Mouse (Mus musculus) midbrain, embryonic 14.5 days (tissue): ENCODE measurements at regions not wholly inside any gene's neighbourhood (a gene's known extent, or its start where the extent isn't known, plus 50 kb on each side); places are given as distances from the start of the nearest gene placed in this dataset.

ENCODE experiments used
- ATAC-seq: fragments of 200-750 bp; cut with Nextera tagmentation; 2 replicates; pipeline ENCODE4 v1.8.0; 2017; ENCODE audit warnings: moderate number of reproducible peaks, moderate library complexity; ENCODE audit not compliant: low FRiP score, low TSS enrichment
- DNase-seq: peaks from one replicate; pipeline ENCODE4 v3.0.0-alpha.2; 2015
- H3K27ac ChIP-seq: fragments of 300-500 bp; sonication (generic); replicated peaks from 2 replicates; pipeline ENCODE4 v1.5.1; 2014; ENCODE audit warnings: mild to moderate bottlenecking, low read depth, low read length, moderate library complexity
- H3K27me3 ChIP-seq: fragments of 300-500 bp; sonication (generic); 2 replicates; pipeline ENCODE4 v1.6.1; 2014; ENCODE audit warnings: low read length, control low read depth, mixed read lengths; ENCODE audit not compliant: control insufficient read depth, insufficient read depth
- H3K36me3 ChIP-seq: fragments of 300-500 bp; sonication (generic); 2 replicates; pipeline ENCODE4 v1.6.1; 2014; ENCODE audit warnings: low read length, control low read depth; ENCODE audit not compliant: control insufficient read depth, insufficient read depth
- H3K4me1 ChIP-seq: fragments of 300-500 bp; sonication (generic); 2 replicates; pipeline ENCODE4 v1.6.1; 2014; ENCODE audit warnings: mild to moderate bottlenecking, antibody characterized with exemption, low read length, control low read depth; ENCODE audit not compliant: control insufficient read depth, insufficient read depth
- H3K4me2 ChIP-seq: fragments of 300-500 bp; sonication (generic); 2 replicates; pipeline ENCODE4 v1.6.1; 2014; ENCODE audit warnings: mild to moderate bottlenecking, low read length, moderate library complexity
- H3K4me3 ChIP-seq: fragments of 300-500 bp; sonication (generic); replicated peaks from 2 replicates; pipeline ENCODE4 v1.5.1; 2014; ENCODE audit warnings: low read depth, low read length
- H3K9ac ChIP-seq: fragments of 300-500 bp; sonication (generic); replicated peaks from 2 replicates; pipeline ENCODE4 v1.6.1; 2014; ENCODE audit warnings: mild to moderate bottlenecking, low read length, moderate library complexity
- H3K9me3 ChIP-seq: fragments of 300-500 bp; sonication (generic); 2 replicates; pipeline ENCODE4 v1.6.1; 2016; ENCODE audit warnings: low read length, control low read depth, mixed read lengths; ENCODE audit not compliant: control insufficient read depth
- WGBS: fragments of 180-500 bp; shearing (Covaris S2); extraction: QIAGEN DNeasy Blood & Tissue Kit; methylation state at CpG from one replicate; pipeline ENCODE4 v1.1.7; 2014; 5-methylcytosine and 5-hydroxymethylcytosine counted together

DNA sequence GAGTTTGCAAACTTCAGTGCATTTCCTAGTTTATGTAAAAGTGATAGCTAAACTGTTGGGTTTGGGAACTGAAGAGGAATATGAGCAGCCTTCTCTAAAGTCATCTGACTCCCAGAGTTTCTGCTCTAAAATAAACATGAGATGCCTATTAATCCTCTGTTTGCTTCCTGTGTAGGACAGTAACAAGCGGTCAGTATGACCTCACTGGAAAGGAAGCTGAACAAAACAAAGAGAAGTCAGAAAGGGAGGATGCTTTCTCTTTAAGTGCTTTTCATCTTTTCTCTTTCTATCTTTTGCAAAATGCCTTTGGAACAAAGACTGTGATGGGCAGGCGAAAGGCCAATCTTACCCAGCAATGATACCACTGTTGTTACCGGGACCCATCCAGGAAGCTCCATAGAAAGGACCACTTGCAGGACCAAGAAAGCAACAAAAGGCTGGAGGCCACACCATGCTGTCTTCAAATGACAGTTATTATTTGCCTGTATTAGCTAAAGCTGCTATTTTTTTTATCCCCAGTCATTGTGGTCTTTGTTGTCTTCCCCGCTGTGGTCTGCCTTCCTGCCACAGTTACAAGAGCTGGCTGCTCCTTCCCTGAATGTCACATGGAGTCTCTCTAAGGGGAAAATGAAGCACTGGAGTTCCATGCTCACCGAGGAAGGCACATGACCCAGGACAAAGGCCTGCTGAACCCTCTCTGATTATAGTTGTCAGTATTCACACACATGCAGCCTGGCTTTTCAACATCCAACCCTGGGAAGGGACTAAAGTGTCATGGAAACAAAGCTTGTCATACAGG lies 253.4 kb downstream of the Galc start:
- H3K4me1 ChIP-seq: no peaks in the 10 kb centered on the region
- no peaks in the 10 kb centered on the region for H3K9me3 ChIP-seq
- WGBS: 37% methylated on average over 5 of the region's 5 CpGs
- no peaks in the 10 kb centered on the region for H3K27me3 ChIP-seq
- ATAC-seq: no peak; the same call in 1 of the 2 replicates
- no peak overlapping the region for H3K4me2 ChIP-seq
- DNase-seq: peak; percentile 17
- no peak overlapping the region for H3K27ac ChIP-seq
- no peak overlapping the region for H3K4me3 ChIP-seq
- no peak overlapping the region for H3K9ac ChIP-seq
- H3K36me3 ChIP-seq: no peaks in the 10 kb centered on the region

DNA sequence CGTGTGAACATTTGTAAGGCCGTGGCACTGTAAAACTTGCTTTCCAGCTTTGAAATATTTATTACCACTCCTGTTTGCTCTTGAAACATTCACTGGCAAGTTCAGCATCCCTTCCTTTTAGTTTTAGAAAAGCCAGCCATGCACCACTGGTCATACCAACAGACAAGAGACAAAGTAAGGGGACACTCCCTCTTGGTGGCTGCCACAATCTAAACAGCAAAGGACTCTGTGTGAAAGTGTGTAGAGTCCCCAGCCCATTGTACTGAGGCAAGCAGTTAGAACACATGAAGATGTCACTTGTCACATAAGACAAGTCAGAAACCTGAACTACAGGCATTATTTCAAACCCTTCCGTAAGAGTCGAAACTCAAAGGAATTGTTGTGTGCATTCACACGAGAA lies 257.0 kb downstream of the Galc start:
- no peaks in the 10 kb centered on the region for H3K4me1 ChIP-seq
- no peak overlapping the region for H3K9ac ChIP-seq
- no peaks in the 10 kb centered on the region for H3K27me3 ChIP-seq
- H3K4me3 ChIP-seq: no peak overlapping the region
- no peak overlapping the region for H3K27ac ChIP-seq
- DNase-seq (no peak), ATAC-seq (no peak)
- 42% methylated on average over 5 of the region's 5 CpGs for WGBS
- H3K36me3 ChIP-seq: no peaks in the 10 kb centered on the region
- no peaks in the 10 kb centered on the region for H3K9me3 ChIP-seq
- no peak overlapping the region for H3K4me2 ChIP-seq

DNA sequence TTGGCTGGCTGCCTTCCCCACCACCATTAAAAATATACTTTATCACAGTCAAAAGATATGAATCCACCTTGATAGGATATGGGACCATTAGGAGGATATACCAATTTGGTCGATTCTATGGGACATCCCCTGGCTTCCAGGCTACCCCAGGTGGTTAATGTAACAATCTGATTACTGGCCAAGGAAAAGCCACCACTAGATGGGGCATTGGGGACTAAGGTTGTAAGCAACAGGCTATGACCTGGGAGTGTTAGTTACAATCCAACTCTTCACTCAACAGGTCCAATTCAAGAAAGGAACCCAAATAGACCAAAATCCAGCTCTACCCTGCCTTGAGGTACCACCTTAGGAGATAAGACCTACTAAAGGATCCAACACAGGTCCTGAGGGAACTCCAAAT lies 264.4 kb downstream of the Galc start:
- H3K4me2 ChIP-seq: no peak overlapping the region
- no peaks in the 10 kb centered on the region for H3K4me1 ChIP-seq
- ATAC-seq: no peak
- H3K9me3 ChIP-seq: no peaks in the 10 kb centered on the region
- 59% methylated on average over 1 of the region's 1 CpGs for WGBS
- H3K4me3 ChIP-seq: no peak overlapping the region
- no peak overlapping the region for H3K9ac ChIP-seq
- no peaks in the 10 kb centered on the region for H3K36me3 ChIP-seq
- no peaks in the 10 kb centered on the region for H3K27me3 ChIP-seq
- no peak for DNase-seq
- no peak overlapping the region for H3K27ac ChIP-seq

DNA sequence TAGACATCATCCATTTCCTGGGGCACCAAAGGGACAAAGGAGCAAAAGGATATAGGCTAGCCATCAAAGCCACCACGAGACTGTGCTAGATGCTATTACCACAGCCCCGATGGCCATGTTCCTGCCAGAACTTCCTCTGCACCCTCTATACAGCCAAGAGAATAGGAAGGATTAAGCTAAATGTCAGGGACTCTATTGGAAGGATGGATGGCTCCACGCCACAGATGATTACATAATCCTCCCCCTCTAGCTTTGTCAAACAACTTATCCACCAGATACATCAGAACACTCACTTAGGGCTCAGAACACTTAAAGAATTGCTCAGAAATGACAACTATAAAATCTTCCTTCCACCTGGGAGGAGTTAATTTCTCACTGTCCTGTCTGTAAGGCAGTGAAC lies 265.3 kb downstream of the Galc start:
- Histone ChIP-seq H3K9ac (no peak overlapping the region), H3K4me3 (no peak overlapping the region), H3K9me3 (no peaks in the 10 kb centered on the region), H3K4me1 (no peaks in the 10 kb centered on the region), H3K27me3 (no peaks in the 10 kb centered on the region), H3K36me3 (no peaks in the 10 kb centered on the region), H3K27ac (no peak overlapping the region), H3K4me2 (no peak overlapping the region)
- no peak for ATAC-seq
- DNase-seq: no peak
- 71% methylated on average over 3 of the region's 3 CpGs for WGBS

DNA sequence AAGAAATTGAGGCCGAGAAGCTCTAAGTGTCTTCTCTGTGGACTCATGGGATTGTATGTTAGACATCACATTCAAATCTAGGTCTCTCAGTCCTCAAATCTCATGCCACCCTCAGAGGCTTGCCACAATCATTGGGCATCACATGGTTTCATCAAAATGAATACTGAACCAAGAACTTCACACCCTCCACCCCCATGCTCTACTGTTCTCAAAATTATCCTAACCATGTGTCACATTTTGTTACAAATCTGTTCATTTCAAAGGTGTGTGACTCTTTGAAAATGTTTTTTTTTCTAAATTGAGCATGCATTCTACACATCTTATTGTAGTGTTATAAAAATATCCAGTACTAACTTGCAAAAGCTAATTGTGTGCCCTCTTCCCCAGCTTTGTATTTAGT lies 275.9 kb downstream of the Galc start:
- Histone ChIP-seq H3K27ac (no peak overlapping the region), H3K4me1 (peaks cover 3% of the 10 kb centered on the region; the same call in 1 of the 2 replicates), H3K36me3 (no peaks in the 10 kb centered on the region), H3K27me3 (no peaks in the 10 kb centered on the region), H3K9ac (no peak overlapping the region), H3K4me2 (no peak overlapping the region), H3K9me3 (no peaks in the 10 kb centered on the region), H3K4me3 (no peak overlapping the region)
- DNase-seq: no peak
- ATAC-seq: no peak
- WGBS: 96% methylated on average over 1 of the region's 1 CpGs

DNA sequence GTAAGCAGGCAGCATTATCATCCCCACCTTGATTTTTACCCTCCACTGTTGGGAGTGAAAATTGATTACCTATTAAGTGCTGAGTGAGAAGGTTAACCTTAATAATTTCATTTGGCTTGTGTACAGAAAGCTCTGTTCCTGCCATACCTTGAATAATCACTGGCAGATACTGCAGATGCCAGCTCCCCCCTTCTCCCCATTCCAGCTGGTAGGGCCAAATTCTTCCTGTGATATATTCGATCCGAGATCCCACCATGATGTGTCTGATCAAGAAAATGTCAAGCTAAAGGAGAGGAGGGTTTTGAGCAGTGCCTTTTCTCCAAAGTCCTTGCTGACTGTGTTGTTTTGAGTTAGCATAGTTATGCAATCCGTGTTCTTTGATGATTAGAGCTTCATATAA lies 280.6 kb downstream of the Galc start:
- ATAC-seq: no peak
- DNase-seq: no peak
- H3K27me3 ChIP-seq: no peaks in the 10 kb centered on the region
- no peaks in the 10 kb centered on the region for H3K9me3 ChIP-seq
- no peaks in the 10 kb centered on the region for H3K36me3 ChIP-seq
- H3K4me2 ChIP-seq: no peak overlapping the region
- no peak overlapping the region for H3K4me3 ChIP-seq
- H3K27ac ChIP-seq: no peak overlapping the region
- peaks cover 8% of the 10 kb centered on the region; the same call in 1 of the 2 replicates for H3K4me1 ChIP-seq
- 70% methylated on average over 3 of the region's 3 CpGs for WGBS
- no peak overlapping the region for H3K9ac ChIP-seq

DNA sequence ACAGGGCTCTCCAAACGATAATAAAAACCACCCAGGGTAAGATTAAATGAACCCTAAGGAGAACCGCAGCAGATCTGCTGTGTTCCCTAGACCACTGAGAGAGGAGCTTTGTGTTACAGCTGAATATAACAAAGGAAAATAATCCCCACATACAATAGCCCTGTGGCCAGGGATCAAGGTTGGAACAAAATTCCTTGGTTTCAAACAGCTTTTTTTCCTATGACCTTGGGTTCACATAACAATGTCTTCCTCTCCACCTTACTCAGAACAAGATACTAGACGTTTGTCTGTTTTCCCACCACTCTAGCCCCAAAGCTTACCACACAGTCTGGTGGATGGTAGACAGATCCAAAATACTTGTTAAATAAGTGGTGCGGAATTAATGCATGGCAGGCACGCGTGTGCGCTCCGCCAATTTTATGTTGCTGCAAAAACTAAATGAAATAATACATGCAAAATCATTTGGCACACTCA lies 281.0 kb downstream of the Galc start:
- 29% methylated on average over 8 of the region's 8 CpGs for WGBS
- Histone ChIP-seq H3K4me2 (0 out of 2 replicates have a peak overlapping the region, but pooled peaks have one; percentile 9), H3K4me1 (peaks cover 8% of the 10 kb centered on the region; the same call in 1 of the 2 replicates), H3K36me3 (no peaks in the 10 kb centered on the region), H3K27me3 (no peaks in the 10 kb centered on the region), H3K27ac (no peak overlapping the region), H3K9ac (no peak overlapping the region), H3K9me3 (no peaks in the 10 kb centered on the region), H3K4me3 (no peak overlapping the region)
- ATAC-seq (peak; percentile 37; the same call in 1 of the 2 replicates), DNase-seq (peak; percentile 42)

DNA sequence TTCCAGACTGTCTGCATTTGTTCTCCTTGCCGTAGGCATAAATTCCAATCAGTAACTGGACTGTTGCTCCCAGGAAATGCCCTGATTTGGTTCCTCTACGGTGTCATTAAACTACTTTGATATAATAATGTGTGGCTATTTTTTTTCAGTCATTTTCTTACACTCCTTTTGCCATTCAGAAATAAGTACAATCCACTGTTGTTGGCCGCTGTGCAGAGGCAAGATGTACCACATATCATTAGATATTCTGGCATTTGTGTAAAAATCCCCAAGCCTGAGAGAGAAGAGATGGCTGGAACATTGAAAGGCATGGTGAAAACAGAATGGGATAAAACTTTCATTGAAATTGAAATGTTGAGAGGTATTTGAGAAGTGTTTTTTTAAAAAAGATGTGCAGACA lies 281.6 kb downstream of the Galc start:
- Histone ChIP-seq H3K4me1 (peaks cover 8% of the 10 kb centered on the region; the same call in 1 of the 2 replicates), H3K9ac (no peak overlapping the region), H3K9me3 (no peaks in the 10 kb centered on the region), H3K27ac (no peak overlapping the region), H3K27me3 (no peaks in the 10 kb centered on the region), H3K4me2 (0 out of 2 replicates have a peak overlapping the region, but pooled peaks have one; percentile 9), H3K36me3 (no peaks in the 10 kb centered on the region), H3K4me3 (no peak overlapping the region)
- ATAC-seq (no peak), DNase-seq (peak; percentile 40)
- WGBS: 22% methylated on average over 3 of the region's 3 CpGs

DNA sequence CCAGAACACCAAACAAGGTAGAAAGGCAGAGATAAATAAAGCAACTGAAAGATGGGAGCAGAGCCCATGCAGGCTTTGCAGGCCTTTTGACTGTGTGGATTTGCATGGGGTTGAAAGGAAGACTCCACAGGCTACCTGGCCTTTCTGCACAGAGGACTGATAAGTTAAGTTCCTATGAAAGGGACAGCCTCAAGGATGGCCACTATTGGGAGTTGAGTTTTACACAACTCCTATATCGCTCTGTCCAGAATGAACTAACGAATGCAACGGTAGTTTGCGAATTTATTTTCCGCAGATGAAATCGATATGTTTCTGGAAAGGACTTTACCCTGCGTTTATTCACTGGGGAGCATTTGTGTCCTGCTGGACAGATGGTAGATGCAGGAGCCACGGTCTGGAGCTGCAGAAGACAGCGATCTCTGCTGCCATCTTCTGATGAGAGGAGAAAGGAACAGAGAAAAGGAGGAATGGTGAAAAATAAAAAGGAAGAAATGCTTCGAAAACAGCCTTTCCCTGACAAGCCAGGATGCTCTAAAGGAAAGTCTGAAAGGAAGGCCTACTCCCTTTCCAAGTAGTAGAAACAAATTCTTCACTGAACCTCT lies 285.2 kb downstream of the Galc start:
- Histone ChIP-seq H3K4me1 (peaks cover 8% of the 10 kb centered on the region; the same call in 1 of the 2 replicates), H3K36me3 (no peaks in the 10 kb centered on the region), H3K27me3 (no peaks in the 10 kb centered on the region), H3K9ac (no peak overlapping the region), H3K9me3 (no peaks in the 10 kb centered on the region), H3K4me3 (no peak overlapping the region), H3K4me2 (no peak overlapping the region), H3K27ac (no peak overlapping the region)
- 68% methylated on average over 10 of the region's 10 CpGs for WGBS
- DNase-seq (peak; percentile 57), ATAC-seq (no peak)
